Mouse (Mus musculus) kidney, adult 2 months (tissue): ENCODE results near the gene Nuak1. TPM values are rescaled to one million over a fixed set of nuclear protein-coding genes. Genes with fewer than 3 reads are reported as not detected.

ENCODE experiments used
- DNase-seq: peaks from one replicate; pipeline ENCODE4 v3.0.0; 2021
- H3K27ac ChIP-seq: fragments of 200-500 bp; 2 replicates; pipeline ENCODE4 v1.5.1; 2012; ENCODE audit warnings: low read depth, low read length, control low read depth, inconsistent platforms; ENCODE audit not compliant: insufficient read depth
- H3K27me3 ChIP-seq: fragments of 200-500 bp; replicated peaks from 2 replicates; pipeline ENCODE4 v1.6.1; 2012; ENCODE audit warnings: mild to moderate bottlenecking, moderate library complexity, low read length, inconsistent platforms; ENCODE audit not compliant: control insufficient read depth, insufficient read depth
- H3K36me3 ChIP-seq: fragments of 200-500 bp; 2 replicates; pipeline ENCODE4 v1.6.1; 2012; ENCODE audit warnings: mild to moderate bottlenecking, moderate library complexity, low read length, inconsistent platforms; ENCODE audit not compliant: control insufficient read depth, insufficient read depth
- H3K4me1 ChIP-seq: fragments of 200-500 bp; 2 replicates; pipeline ENCODE4 v1.6.1; 2011; ENCODE audit warnings: low read length; ENCODE audit not compliant: control insufficient read depth, insufficient read depth
- H3K4me3 ChIP-seq: fragments of 200-500 bp; 2 replicates; pipeline ENCODE4 v1.5.1; 2011; ENCODE audit warnings: mild to moderate bottlenecking, low read depth, low read length, control low read depth; ENCODE audit not compliant: insufficient read depth
- CTCF ChIP-seq: fragments of 200-500 bp; conservative IDR thresholded peaks from 2 replicates; pipeline ENCODE4 v1.5.1; 2011; ENCODE audit warnings: low read depth, mild to moderate bottlenecking, control low read depth, low read length, moderate library complexity, mixed read lengths; ENCODE audit not compliant: insufficient read depth, insufficient read length
- POLR2A ChIP-seq: fragments of 200-500 bp; IDR thresholded peaks from one replicate; pipeline ENCODE4 v1.6.1; 2011; ENCODE audit warnings: low read depth, low read length, control low read depth
- WGBS: fragments of 180-500 bp; shearing (Covaris S2); methylation state at CpG from one replicate; pipeline ENCODE4 v1.1.7; 2018; 5-methylcytosine and 5-hydroxymethylcytosine counted together
- polyA plus RNA-seq: library from polyadenylated mRNA; depleted of rRNA; stranded (reverse); fragments of >200 nt; gene quantifications from 2 replicates; pipeline ENCODE4 v1.2.3, GENCODE M21; 2012

The Nuak1 gene
- polyA plus RNA-seq, 1 experiment = 12.2 TPM

- Histone ChIP-seq H3K4me1 (peaks cover 8% of the 10 kb centered on the region), H3K27ac (peak overlapping the region; percentile 57), H3K4me3 (peak overlapping the region; percentile 88), H3K27me3 (no peaks in the 10 kb centered on the region), H3K36me3 (no peaks in the 10 kb centered on the region)
- peak; percentile 8 for TF ChIP-seq POLR2A
- TF ChIP-seq CTCF = peak; percentile 95
- WGBS = under 1% methylated on average over 7 of the region's 7 CpGs
- DNase-seq = peak; percentile 97
Measured at GRCm38 (mm10) chr10:84438049-84438422, 2.4 kb downstream of the Nuak1 start.

- TF ChIP-seq POLR2A (no peak), CTCF (no peak)
- WGBS = 50% methylated on average over 14 of the region's 14 CpGs
- Histone ChIP-seq H3K4me3 (no peak overlapping the region; the same call in 1 of the 2 replicates), H3K36me3 (no peaks in the 10 kb centered on the region), H3K4me1 (peaks cover 8% of the 10 kb centered on the region), H3K27me3 (no peaks in the 10 kb centered on the region), H3K27ac (no peak overlapping the region)
- DNase-seq = no peak
Measured at GRCm38 (mm10) chr10:84437166-84438048, 3.0 kb downstream of the Nuak1 start.

- H3K4me1 ChIP-seq = no peaks in the 10 kb centered on the region
- WGBS = 66% methylated on average over 11 of the region's 11 CpGs
Measured at GRCm38 (mm10) chr10:84435930-84436329, 4.5 kb downstream of the Nuak1 start.

GRCm38 (mm10) chr10:84433193-84433801, 7.1 kb downstream of the Nuak1 start:
- no peaks in the 10 kb centered on the region for H3K36me3 ChIP-seq
- no peak overlapping the region for H3K4me3 ChIP-seq
- 65% methylated on average over 21 of the region's 21 CpGs for WGBS
- no peaks in the 10 kb centered on the region for H3K4me1 ChIP-seq
- no peak overlapping the region for H3K27ac ChIP-seq
- DNase-seq = no peak
- TF ChIP-seq CTCF (no peak), POLR2A (no peak)
- no peaks in the 10 kb centered on the region for H3K27me3 ChIP-seq

More at GRCm38 (mm10) chr10:84435930-84436329, 4.5 kb downstream of the Nuak1 start:
- DNase-seq = no peak
- H3K4me3 ChIP-seq = no peak overlapping the region
- TF ChIP-seq CTCF (no peak), POLR2A (no peak)
- no peak overlapping the region for H3K27ac ChIP-seq
- no peaks in the 10 kb centered on the region for H3K36me3 ChIP-seq
- no peaks in the 10 kb centered on the region for H3K27me3 ChIP-seq

GRCm38 (mm10) chr10:84424374-84424773, 16.0 kb downstream of the Nuak1 start:
- Histone ChIP-seq H3K4me1 (peaks cover 10% of the 10 kb centered on the region; the same call in 1 of the 2 replicates), H3K36me3 (no peaks in the 10 kb centered on the region), H3K4me3 (no peak overlapping the region), H3K27ac (peak overlapping the region; percentile 63), H3K27me3 (no peaks in the 10 kb centered on the region)
- peak; percentile 69 for DNase-seq
- WGBS = 36% methylated on average over 7 of the region's 7 CpGs
- no peak for TF ChIP-seq POLR2A
- no peak for TF ChIP-seq CTCF

- no peaks in the 10 kb centered on the region for H3K36me3 ChIP-seq
- no peak overlapping the region for H3K4me3 ChIP-seq
- H3K27me3 ChIP-seq = no peaks in the 10 kb centered on the region
- no peak for DNase-seq
- H3K4me1 ChIP-seq = peaks cover 10% of the 10 kb centered on the region; the same call in 1 of the 2 replicates
- TF ChIP-seq CTCF = no peak
- no peak for TF ChIP-seq POLR2A
- peak overlapping the region; percentile 63 for H3K27ac ChIP-seq
- 62% methylated on average over 5 of the region's 5 CpGs for WGBS
Measured at GRCm38 (mm10) chr10:84423903-84424302, 16.5 kb downstream of the Nuak1 start.

GRCm38 (mm10) chr10:84420589-84420988, 19.8 kb downstream of the Nuak1 start:
- peaks cover 18% of the 10 kb centered on the region; the same call in 1 of the 2 replicates for H3K4me1 ChIP-seq
- no peaks in the 10 kb centered on the region for H3K27me3 ChIP-seq
- H3K27ac ChIP-seq = no peak overlapping the region
- WGBS = 91% methylated on average over 6 of the region's 6 CpGs
- no peak overlapping the region for H3K4me3 ChIP-seq
- no peaks in the 10 kb centered on the region for H3K36me3 ChIP-seq
- DNase-seq = no peak
- TF ChIP-seq CTCF (no peak), POLR2A (no peak)
